ENCODE assay signal across 28 mouse cellular contexts in genomic region chr17:28863926-28864325, GRCm38 (mm10). TPM values are rescaled to one million over a fixed set of nuclear protein-coding genes. Genes with fewer than 3 reads are reported as not detected.
A peak's percentile ranks its signal among the peaks of the same experiment; 100 is the strongest.
DNase-seq lines count a peak whose midpoint lies in the region; TF ChIP-seq lines count a peak whose summit lies in the region.
"Had no signal": no experiment of that assay in that cellular context is flagged by ENCODE, and none has a peak within 500 bp of the region (broad histone marks: within the 10 kb centered on the region; RNA-seq: fewer than 3 reads in every experiment).

No protein-coding gene starts in this region.

- no peak overlapping the region for H3K27ac ChIP-seq in thymus, adult 2 months (ENCODE audit: control insufficient read depth, insufficient read depth, low read length)
- H3K27ac ChIP-seq: embryonic facial prominence, embryonic 10.5 days; embryonic facial prominence, embryonic 12.5 days; forebrain, embryonic 10.5 days; forebrain, embryonic 12.5 days had no signal

- TF ChIP-seq POLR2A in thymus, adult 2 months (IDR thresholded peaks at IDR 0.05; ENCODE audit: control insufficient read depth, extremely low read depth, insufficient read depth, low read length, poor library complexity) = no peak

- DNase-seq in thymus, adult 2 months = peak; percentile 39
- DNase-seq in thymus, adult 18-20 months = no peak
- peak; percentile 48 for DNase-seq in thymus, postnatal 0 days (ENCODE audit: low spot score)
- DNase-seq in thymus, postnatal 25 days = peak; percentile 47
- peak; percentile 72 for DNase-seq in thymus, postnatal 4 days
- DNase-seq in cerebellum, postnatal 10 days = no peak
- no peak for DNase-seq in adipocyte (ENCODE audit: low spot score)
- DNase-seq in cerebellum, adult 18-20 months = no peak
- DNase-seq: adrenal gland, adult 2 months; adrenal gland, postnatal 10 days; adrenal gland, postnatal 25 days; B cell, adult 2 months; cerebellum, adult 11 months; cerebellum, adult 8-10 months; cerebellum, adult 9-11 months; cerebellum, postnatal 25 days had no signal

- no peak for TF ChIP-seq CTCF in thymus, adult 2 months (IDR thresholded peaks at IDR 0.05; ENCODE audit: borderline replicate concordance, control insufficient read depth, extremely low read depth, insufficient read depth, low read length, poor library complexity)

- H3K4me1 ChIP-seq in thymus, adult 2 months (replicated peaks; ENCODE audit: control insufficient read depth, insufficient read depth, low read length) = peaks cover 17% of the 10 kb centered on the region
- H3K4me1 ChIP-seq: embryonic facial prominence, embryonic 10.5 days; embryonic facial prominence, embryonic 12.5 days; forebrain, embryonic 10.5 days; forebrain, embryonic 12.5 days had no signal

- no peak overlapping the region for H3K4me3 ChIP-seq in thymus, adult 2 months (ENCODE audit: control insufficient read depth, insufficient read depth, low read length)
- H3K4me3 ChIP-seq: embryonic facial prominence, embryonic 10.5 days; embryonic facial prominence, embryonic 12.5 days; forebrain, embryonic 10.5 days; forebrain, embryonic 12.5 days had no signal

- WGBS in thymus, adult 2 months = 27% methylated on average over 7 of the region's 7 CpGs

- H3K36me3 ChIP-seq in thymus, adult 2 months (ENCODE audit: control insufficient read depth, insufficient read depth, low read length) = no peaks in the 10 kb centered on the region
- H3K36me3 ChIP-seq: embryonic facial prominence, embryonic 10.5 days; embryonic facial prominence, embryonic 12.5 days; forebrain, embryonic 10.5 days; forebrain, embryonic 12.5 days; G1E had no signal

- H3K27me3 ChIP-seq in thymus, adult 2 months (ENCODE audit: control insufficient read depth, insufficient read depth, low read length) = no peaks in the 10 kb centered on the region
- H3K27me3 ChIP-seq: CH12.LX; embryonic facial prominence, embryonic 12.5 days; forebrain, embryonic 12.5 days; Patski had no signal

RNA-seq across cellular contexts. Expression of gene Pnpla1, which starts 5.7 kb away (rescaled TPM):
- polyA plus RNA-seq in thymus, adult 2 months (2012; rRNA removed) = 0.17 and 0.26 TPM in 2 replicates
- 0.10 TPM in 1 of 2 replicates, not detected in the other for polyA plus RNA-seq in thymus, postnatal 0 days (2015; fragmentation: Nextera tagmentation; extraction: Ambion mirVana)
- polyA plus RNA-seq: activated CD4-positive, CD25-positive, alpha-beta regulatory T cell, adult 4 months; brain, embryonic 14.5 days; CD4-positive, CD25-positive, alpha-beta regulatory T cell, adult 4 months; forebrain, embryonic 10.5 days; forebrain, embryonic 12.5 days; forebrain, embryonic 14.5 days; forebrain, embryonic 16.5 days; G1E; Patski had no signal

RNA-seq across cellular contexts. Expression of gene 4930539E08Rik, which starts 51.2 kb away (rescaled TPM):
- polyA plus RNA-seq in thymus, adult 2 months (2012; rRNA removed) = 5.3 and 6.8 TPM in 2 replicates
- 1.4 and 2.2 TPM in 2 replicates for polyA plus RNA-seq in thymus, postnatal 0 days (2015; fragmentation: Nextera tagmentation; extraction: Ambion mirVana)
- polyA plus RNA-seq: G1E had no signal

Comparison
In these comparisons a context has a peak if more than half of its experiments do, and no peak if none do; other contexts are left out.
1. DNase-seq: peak in thymus, adult 2 months (single experiment), thymus, postnatal 0 days (single experiment), thymus, postnatal 25 days (single experiment) and thymus, postnatal 4 days (single experiment); none in thymus, adult 18-20 months (0 of 2), cerebellum, postnatal 10 days (0 of 2), adipocyte (single experiment) and cerebellum, adult 18-20 months (0 of 2).